Mouse (Mus musculus): ENCODE results near the gene Rdh16f1. TPM values are rescaled to one million over a fixed set of nuclear protein-coding genes. Genes with fewer than 3 reads are reported as not detected.
"Not testable (repeated sequence)": the region's sequence is repeated elsewhere in the genome, so short reads cannot be mapped to it uniquely, and the experiment has no call there.

Rdh16f1 gene
- total and polyA plus RNA-seq, 3 experiments: not detected

DNA sequence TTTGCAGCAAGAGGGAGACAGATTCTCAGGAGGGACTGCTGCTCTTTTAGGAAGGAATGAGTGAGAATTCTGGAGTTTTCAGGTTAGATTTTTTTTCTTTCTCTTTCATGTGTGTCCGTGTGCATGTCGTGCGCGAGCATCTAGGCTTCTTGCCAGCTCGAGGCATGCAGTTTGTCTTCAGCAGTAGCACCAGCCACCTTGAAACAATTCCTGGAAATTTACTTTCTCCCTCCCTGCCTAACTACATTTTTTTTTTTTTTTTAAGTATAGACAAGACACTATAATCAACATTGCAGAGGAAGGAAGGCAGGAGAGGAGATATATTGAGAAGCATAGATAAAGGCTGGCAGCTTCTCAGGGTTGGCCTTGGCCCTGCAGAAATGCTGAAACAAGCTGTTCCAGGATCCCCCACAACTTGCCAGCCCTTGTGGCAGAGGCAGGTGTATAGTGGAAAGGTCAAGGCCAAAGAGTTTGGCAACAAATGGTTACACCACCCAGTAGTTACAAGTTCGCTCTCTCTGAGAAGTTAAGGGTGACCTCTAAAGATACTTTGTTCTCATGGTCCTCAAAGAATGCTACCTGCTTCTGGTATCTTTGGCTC lies 4.9 kb upstream of the Rdh16f1 start:
- peaks cover 7% of the 10 kb centered on the region for H3K9me3 ChIP-seq (replicated peaks; ENCODE audit: low read length)
- no peaks in the 10 kb centered on the region for H3K79me2 ChIP-seq (replicated peaks; ENCODE audit: control insufficient read depth, extremely low read depth, insufficient read depth, poor library complexity, severe bottlenecking)
- H3K4me1 ChIP-seq (ENCODE audit: control insufficient read depth in 1 of 2, insufficient read depth in 2 of 2): no peaks in the 10 kb centered on the region
- no peak for DNase-seq (ENCODE audit: extremely low read depth)
- H3K27me3 ChIP-seq (replicated peaks): peaks cover 17% of the 10 kb centered on the region
- no peak overlapping the region for H3K4me2 ChIP-seq (ENCODE audit: insufficient read depth, low read depth, poor library complexity, severe bottlenecking)
- in situ Hi-C loops (cut with MboI; ENCODE audit: low pct_ligation_motif_present, low pct_unique_long_range_greater_than_20kb, low sequenced_read_pairs) (no loop called here), dilution Hi-C loops (cut with MboI; ENCODE audit: extremely low pct_ligation_motif_present, extremely low pct_unique_long_range_greater_than_20kb, low sequenced_read_pairs) (no loop called here)
- no peak overlapping the region for H3K27ac ChIP-seq (ENCODE audit: insufficient read depth, low read depth)
- no peak overlapping the region for H3K4me3 ChIP-seq (replicated peaks in 1 of 3; ENCODE audit: low read depth in 2 of 3, low read length in 2 of 3, poor library complexity in 1 of 3)
- peaks cover 0 to 2% of the 10 kb centered on the region in 2 experiments for H3K36me3 ChIP-seq (replicated peaks in 1 of 2; ENCODE audit: control insufficient read depth in 1 of 2, insufficient read depth in 1 of 2, low read length in 1 of 2)
- no peak overlapping the region for H3K9ac ChIP-seq (ENCODE audit: insufficient read depth, low read depth)
- no peak for TF ChIP-seq MAFK (IDR thresholded peaks at IDR 0.05; ENCODE audit: insufficient replicate concordance, low read length)
- TF ChIP-seq E2F4 (IDR thresholded peaks at IDR 0.05; ENCODE audit: insufficient replicate concordance, low read depth, low read length): no peak
- no peak for TF ChIP-seq POLR2AphosphoS2 (IDR thresholded peaks at IDR 0.05; ENCODE audit: low read depth, low read length)

DNA sequence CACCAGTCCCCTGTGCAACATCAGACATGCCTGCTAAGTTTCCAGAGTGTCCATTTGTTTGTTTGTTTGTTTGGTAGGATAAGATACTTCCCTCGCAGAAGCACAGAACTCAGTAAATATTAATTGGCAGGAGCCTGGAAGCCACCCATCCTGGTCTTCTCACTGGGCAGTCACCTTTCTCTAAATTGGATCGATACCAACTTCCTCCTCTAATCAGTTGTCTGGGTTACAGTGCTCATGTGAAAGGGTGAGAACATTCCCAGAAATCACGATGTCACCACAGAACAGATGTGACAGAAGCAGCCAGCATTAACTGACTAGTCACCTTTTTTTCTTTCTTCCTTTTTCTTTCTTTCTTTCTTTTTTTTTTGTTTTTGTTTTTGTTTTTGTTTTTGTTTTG lies 4.3 kb upstream of the Rdh16f1 start:
- no peak for DNase-seq (ENCODE audit: extremely low read depth)
- Histone ChIP-seq H3K4me2 (ENCODE audit: insufficient read depth, low read depth, poor library complexity, severe bottlenecking) (no peak overlapping the region), H3K9ac (ENCODE audit: insufficient read depth, low read depth) (no peak overlapping the region), H3K4me3 (replicated peaks in 1 of 3; ENCODE audit: low read depth in 2 of 3, low read length in 2 of 3, poor library complexity in 1 of 3) (no peak overlapping the region), H3K36me3 (replicated peaks in 1 of 2; ENCODE audit: control insufficient read depth in 1 of 2, insufficient read depth in 1 of 2, low read length in 1 of 2) (no peaks in the 10 kb centered on the region), H3K27ac (ENCODE audit: insufficient read depth, low read depth) (no peak overlapping the region), H3K9me3 (replicated peaks; ENCODE audit: low read length) (peaks cover 7% of the 10 kb centered on the region), H3K27me3 (replicated peaks) (peaks cover 17% of the 10 kb centered on the region), H3K79me2 (replicated peaks; ENCODE audit: control insufficient read depth, extremely low read depth, insufficient read depth, poor library complexity, severe bottlenecking) (no peaks in the 10 kb centered on the region), H3K4me1 (ENCODE audit: control insufficient read depth in 1 of 2, insufficient read depth in 2 of 2) (no peaks in the 10 kb centered on the region)
- in situ Hi-C loops (cut with MboI; ENCODE audit: low pct_ligation_motif_present, low pct_unique_long_range_greater_than_20kb, low sequenced_read_pairs): no loop called here
- no peak for TF ChIP-seq POLR2AphosphoS2 (IDR thresholded peaks at IDR 0.05; ENCODE audit: low read depth, low read length)
- TF ChIP-seq BHLHE40 (IDR thresholded peaks at IDR 0.05; ENCODE audit: low read depth, low read length): no peak
- TF ChIP-seq ETS1 (conservative IDR thresholded peaks at IDR 0.05; ENCODE audit: low read depth, low read length): no peak
- no peak for TF ChIP-seq PAX5 (IDR thresholded peaks at IDR 0.05; ENCODE audit: low read length)
- no peak for TF ChIP-seq MAX (IDR thresholded peaks at IDR 0.05; ENCODE audit: low read length)
- no peak for TF ChIP-seq ZNF384 (IDR thresholded peaks at IDR 0.05; ENCODE audit: low read depth, low read length)
- no peak for TF ChIP-seq MAFK (IDR thresholded peaks at IDR 0.05; ENCODE audit: insufficient replicate concordance, low read length)
- TF ChIP-seq KAT2A (IDR thresholded peaks at IDR 0.05; ENCODE audit: insufficient replicate concordance, low read length): no peak
- no peak for TF ChIP-seq TBP (conservative IDR thresholded peaks at IDR 0.05; ENCODE audit: low read depth, low read length)
- no peak for TF ChIP-seq E2F4 (IDR thresholded peaks at IDR 0.05; ENCODE audit: insufficient replicate concordance, low read depth, low read length)
- dilution Hi-C loops (cut with MboI; ENCODE audit: extremely low pct_ligation_motif_present, extremely low pct_unique_long_range_greater_than_20kb, low sequenced_read_pairs): no loop called here

DNA sequence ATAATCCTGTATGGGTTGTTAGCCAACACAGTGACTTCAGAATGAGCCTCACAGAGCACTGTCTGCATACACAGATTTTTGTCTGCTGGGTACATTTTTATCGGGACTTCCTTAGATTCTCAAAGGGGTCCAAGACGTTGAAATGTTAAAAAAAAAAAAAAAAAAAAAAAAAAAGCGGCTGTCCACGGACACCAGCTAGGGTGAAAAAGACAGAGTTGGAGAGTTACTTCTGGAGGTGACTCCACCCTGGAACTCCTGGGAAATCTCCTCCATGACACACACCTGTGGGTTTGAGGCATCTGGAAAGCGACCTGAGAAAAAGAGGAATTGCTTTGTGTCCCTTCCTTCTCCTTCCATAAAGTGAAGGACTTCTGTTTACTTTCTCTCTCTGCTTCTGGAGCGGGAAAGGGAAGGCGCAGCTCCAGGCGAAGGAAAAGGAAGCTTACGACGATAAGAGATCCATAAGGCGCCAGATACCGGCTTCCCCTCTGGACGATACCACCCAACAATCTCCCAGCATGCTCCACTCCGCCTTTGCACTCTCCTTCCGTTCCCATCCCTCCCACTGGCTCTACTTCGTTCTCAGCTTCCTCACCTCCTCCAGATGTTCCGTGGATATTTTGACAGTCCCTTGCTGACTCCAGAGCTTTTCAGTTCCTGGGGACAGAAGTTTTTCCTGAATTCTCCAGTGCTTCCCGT lies 3.7 kb upstream of the Rdh16f1 start:
- no peak overlapping the region for H3K9ac ChIP-seq (ENCODE audit: insufficient read depth, low read depth)
- H3K36me3 ChIP-seq (replicated peaks in 1 of 2; ENCODE audit: control insufficient read depth in 1 of 2, insufficient read depth in 1 of 2, low read length in 1 of 2): no peaks in the 10 kb centered on the region
- H3K4me1 ChIP-seq (ENCODE audit: control insufficient read depth in 1 of 2, insufficient read depth in 2 of 2): no peaks in the 10 kb centered on the region
- H3K4me2 ChIP-seq (ENCODE audit: insufficient read depth, low read depth, poor library complexity, severe bottlenecking): no peak overlapping the region
- peaks cover 7% of the 10 kb centered on the region for H3K9me3 ChIP-seq (replicated peaks; ENCODE audit: low read length)
- peaks cover 19% of the 10 kb centered on the region for H3K27me3 ChIP-seq (replicated peaks)
- in situ Hi-C loops (cut with MboI; ENCODE audit: low pct_ligation_motif_present, low pct_unique_long_range_greater_than_20kb, low sequenced_read_pairs) (no loop called here), dilution Hi-C loops (cut with MboI; ENCODE audit: extremely low pct_ligation_motif_present, extremely low pct_unique_long_range_greater_than_20kb, low sequenced_read_pairs) (no loop called here)
- no peak overlapping the region for H3K27ac ChIP-seq (ENCODE audit: insufficient read depth, low read depth)
- DNase-seq (ENCODE audit: extremely low read depth): no peak
- no peaks in the 10 kb centered on the region for H3K79me2 ChIP-seq (replicated peaks; ENCODE audit: control insufficient read depth, extremely low read depth, insufficient read depth, poor library complexity, severe bottlenecking)
- H3K4me3 ChIP-seq (replicated peaks in 1 of 3; ENCODE audit: low read depth in 2 of 3, low read length in 2 of 3, poor library complexity in 1 of 3): no peak overlapping the region
- TF ChIP-seq MAFK (IDR thresholded peaks at IDR 0.05; ENCODE audit: insufficient replicate concordance, low read length): no peak
- no peak for TF ChIP-seq NELFE (IDR thresholded peaks at IDR 0.05; ENCODE audit: low read depth, low read length)
- TF ChIP-seq GABPA (IDR thresholded peaks at IDR 0.05; ENCODE audit: insufficient replicate concordance, low read depth, low read length): no peak
- TF ChIP-seq USF2 (conservative IDR thresholded peaks at IDR 0.05; ENCODE audit: low read depth, low read length): no peak
- no peak for TF ChIP-seq ZC3H11A (IDR thresholded peaks at IDR 0.05; ENCODE audit: low read depth, low read length)
- TF ChIP-seq E2F4 (IDR thresholded peaks at IDR 0.05; ENCODE audit: insufficient replicate concordance, low read depth, low read length): no peak
- no peak for TF ChIP-seq TBP (conservative IDR thresholded peaks at IDR 0.05; ENCODE audit: low read depth, low read length)
- no peak for TF ChIP-seq SMC3 (IDR thresholded peaks at IDR 0.05; ENCODE audit: low read depth, low read length)
- TF ChIP-seq MEF2A (IDR thresholded peaks at IDR 0.05; ENCODE audit: borderline replicate concordance, low read depth, low read length): no peak

DNA sequence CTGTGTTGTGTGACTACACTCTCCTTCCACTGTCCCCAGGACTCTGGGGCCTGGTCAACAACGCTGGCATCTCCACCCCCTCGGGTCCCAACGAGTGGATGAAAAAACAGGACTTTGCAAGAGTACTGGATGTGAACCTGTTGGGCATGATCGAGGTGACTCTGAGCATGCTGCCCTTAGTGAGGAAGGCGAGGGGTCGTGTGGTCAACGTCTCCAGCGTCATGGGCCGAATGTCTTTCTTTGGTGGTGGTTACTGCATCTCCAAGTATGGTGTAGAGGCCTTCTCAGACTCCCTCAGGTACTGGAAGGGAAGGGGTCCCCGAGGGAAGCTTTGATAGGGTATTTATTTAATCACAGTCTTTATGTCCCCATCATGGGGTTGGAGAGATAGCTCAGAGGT lies 3.3 kb downstream of the Rdh16f1 start:
- H3K36me3 ChIP-seq (replicated peaks in 1 of 2; ENCODE audit: control insufficient read depth in 1 of 2, insufficient read depth in 1 of 2, low read length in 1 of 2); DNase-seq (ENCODE audit: extremely low read depth); H3K9me3 ChIP-seq (replicated peaks; ENCODE audit: low read length); H3K4me3 ChIP-seq (replicated peaks in 1 of 3; ENCODE audit: low read depth in 2 of 3, low read length in 2 of 3, poor library complexity in 1 of 3); H3K79me2 ChIP-seq (replicated peaks; ENCODE audit: control insufficient read depth, extremely low read depth, insufficient read depth, poor library complexity, severe bottlenecking); dilution Hi-C loops (cut with MboI; ENCODE audit: extremely low pct_ligation_motif_present, extremely low pct_unique_long_range_greater_than_20kb, low sequenced_read_pairs); H3K27ac ChIP-seq (ENCODE audit: insufficient read depth, low read depth); H3K4me1 ChIP-seq (ENCODE audit: control insufficient read depth in 1 of 2, insufficient read depth in 2 of 2); H3K9ac ChIP-seq (ENCODE audit: insufficient read depth, low read depth); H3K4me2 ChIP-seq (ENCODE audit: insufficient read depth, low read depth, poor library complexity, severe bottlenecking): not testable (repeated sequence)
- peaks cover 51% of the 10 kb centered on the region for H3K27me3 ChIP-seq (replicated peaks)
- in situ Hi-C loops (cut with MboI; ENCODE audit: low pct_ligation_motif_present, low pct_unique_long_range_greater_than_20kb, low sequenced_read_pairs): loop anchor here (5.0 kb wide), 1 partner anchor 44 kb away; no protein-coding TSS in a partner anchor

Data from CH12.LX (cell line).